Mouse (Mus musculus): ENCODE measurements at regions not wholly inside any gene's neighbourhood (a gene's known extent, or its start where the extent isn't known, plus 50 kb on each side); places are given as distances from the start of the nearest gene placed in this dataset.

GRCm38 (mm10) chr14:105589751-105590150 lies 306.9 kb downstream of the Spry2 start:
- TF ChIP-seq CTCF (conservative IDR thresholded peaks at IDR 0.05; ENCODE audit: low read length) (no peak), POU5F1 (IDR thresholded peaks at IDR 0.05; ENCODE audit: borderline replicate concordance, low read length) (no peak), NANOG (IDR thresholded peaks at IDR 0.05; ENCODE audit: borderline replicate concordance, low read length) (no peak)
- Histone ChIP-seq H3K36me3 (ENCODE audit: insufficient read depth, low read length) (no peaks in the 10 kb centered on the region), H3K4me1 (replicated peaks; ENCODE audit: low read depth, low read length) (no peaks in the 10 kb centered on the region), H3K27me3 (ENCODE audit: insufficient read depth, low read length) (peaks cover 2% of the 10 kb centered on the region; the same call in 1 of the 2 replicates), H3K4me3 (replicated peaks; ENCODE audit: low read length) (no peak overlapping the region), H3K9me3 (ENCODE audit: low read length) (no peaks in the 10 kb centered on the region)

- no peak overlapping the region for H3K4me3 ChIP-seq (replicated peaks; ENCODE audit: low read length)
- no peaks in the 10 kb centered on the region for H3K36me3 ChIP-seq (ENCODE audit: insufficient read depth, low read length)
- no peaks in the 10 kb centered on the region for H3K9me3 ChIP-seq (ENCODE audit: low read length)
- no peaks in the 10 kb centered on the region for H3K4me1 ChIP-seq (replicated peaks; ENCODE audit: low read depth, low read length)
- TF ChIP-seq POU5F1 (IDR thresholded peaks at IDR 0.05; ENCODE audit: borderline replicate concordance, low read length) (no peak), NANOG (IDR thresholded peaks at IDR 0.05; ENCODE audit: borderline replicate concordance, low read length) (no peak), CTCF (conservative IDR thresholded peaks at IDR 0.05; ENCODE audit: low read length) (no peak)
- H3K27me3 ChIP-seq (ENCODE audit: insufficient read depth, low read length), result peaks cover 2% of the 10 kb centered on the region; the same call in 1 of the 2 replicates
Measured at GRCm38 (mm10) chr14:105589261-105589660, 307.4 kb downstream of the Spry2 start.

- Histone ChIP-seq H3K9me3 (ENCODE audit: low read length) (no peaks in the 10 kb centered on the region), H3K4me3 (replicated peaks; ENCODE audit: low read length) (no peak overlapping the region), H3K27me3 (ENCODE audit: insufficient read depth, low read length) (peaks cover 2% of the 10 kb centered on the region; the same call in 1 of the 2 replicates), H3K4me1 (replicated peaks; ENCODE audit: low read depth, low read length) (no peaks in the 10 kb centered on the region), H3K36me3 (ENCODE audit: insufficient read depth, low read length) (no peaks in the 10 kb centered on the region)
- TF ChIP-seq POU5F1 (IDR thresholded peaks at IDR 0.05; ENCODE audit: borderline replicate concordance, low read length) (no peak), CTCF (conservative IDR thresholded peaks at IDR 0.05; ENCODE audit: low read length) (no peak), NANOG (IDR thresholded peaks at IDR 0.05; ENCODE audit: borderline replicate concordance, low read length) (no peak)
Measured at GRCm38 (mm10) chr14:105588391-105589163, 308.0 kb downstream of the Spry2 start.

GRCm38 (mm10) chr14:105588029-105588390 lies 308.6 kb downstream of the Spry2 start:
- Histone ChIP-seq H3K27me3 (ENCODE audit: insufficient read depth, low read length) (peaks cover 2% of the 10 kb centered on the region; the same call in 1 of the 2 replicates), H3K9me3 (ENCODE audit: low read length) (no peaks in the 10 kb centered on the region), H3K36me3 (ENCODE audit: insufficient read depth, low read length) (no peaks in the 10 kb centered on the region), H3K4me3 (replicated peaks; ENCODE audit: low read length) (no peak overlapping the region), H3K4me1 (replicated peaks; ENCODE audit: low read depth, low read length) (no peaks in the 10 kb centered on the region)
- TF ChIP-seq POU5F1 (IDR thresholded peaks at IDR 0.05; ENCODE audit: borderline replicate concordance, low read length) (no peak), CTCF (conservative IDR thresholded peaks at IDR 0.05; ENCODE audit: low read length) (no peak), NANOG (IDR thresholded peaks at IDR 0.05; ENCODE audit: borderline replicate concordance, low read length) (no peak)

- Histone ChIP-seq H3K4me3 (replicated peaks; ENCODE audit: low read length) (no peak overlapping the region), H3K9me3 (ENCODE audit: low read length) (no peaks in the 10 kb centered on the region), H3K27me3 (ENCODE audit: insufficient read depth, low read length) (no peaks in the 10 kb centered on the region; the same call in 1 of the 2 replicates), H3K4me1 (replicated peaks; ENCODE audit: low read depth, low read length) (no peaks in the 10 kb centered on the region), H3K36me3 (ENCODE audit: insufficient read depth, low read length) (no peaks in the 10 kb centered on the region)
- no peak for TF ChIP-seq NANOG (IDR thresholded peaks at IDR 0.05; ENCODE audit: borderline replicate concordance, low read length)
Measured at GRCm38 (mm10) chr14:105584632-105585031, 312.0 kb downstream of the Spry2 start.

- no peaks in the 10 kb centered on the region for H3K4me1 ChIP-seq (replicated peaks; ENCODE audit: low read depth, low read length)
- TF ChIP-seq POU5F1 (IDR thresholded peaks at IDR 0.05; ENCODE audit: borderline replicate concordance, low read length) (no peak), NANOG (IDR thresholded peaks at IDR 0.05; ENCODE audit: borderline replicate concordance, low read length) (no peak), CTCF (conservative IDR thresholded peaks at IDR 0.05; ENCODE audit: low read length) (no peak)
- no peaks in the 10 kb centered on the region for H3K9me3 ChIP-seq (ENCODE audit: low read length)
- H3K36me3 ChIP-seq (ENCODE audit: insufficient read depth, low read length), result no peaks in the 10 kb centered on the region
- no peaks in the 10 kb centered on the region for H3K27me3 ChIP-seq (ENCODE audit: insufficient read depth, low read length)
- H3K4me3 ChIP-seq (replicated peaks; ENCODE audit: low read length), result no peak overlapping the region
Measured at GRCm38 (mm10) chr14:105583497-105583896, 313.1 kb downstream of the Spry2 start.

- H3K9me3 ChIP-seq (ENCODE audit: low read length), result no peaks in the 10 kb centered on the region
- no peaks in the 10 kb centered on the region for H3K27me3 ChIP-seq (ENCODE audit: insufficient read depth, low read length)
- no peaks in the 10 kb centered on the region for H3K36me3 ChIP-seq (ENCODE audit: insufficient read depth, low read length)
- no peak overlapping the region for H3K4me3 ChIP-seq (replicated peaks; ENCODE audit: low read length)
- TF ChIP-seq POU5F1 (IDR thresholded peaks at IDR 0.05; ENCODE audit: borderline replicate concordance, low read length) (no peak), CTCF (conservative IDR thresholded peaks at IDR 0.05; ENCODE audit: low read length) (no peak), NANOG (IDR thresholded peaks at IDR 0.05; ENCODE audit: borderline replicate concordance, low read length) (no peak)
- H3K4me1 ChIP-seq (replicated peaks; ENCODE audit: low read depth, low read length), result no peaks in the 10 kb centered on the region
Measured at GRCm38 (mm10) chr14:105576266-105576665, 317.9 kb downstream of the Ndfip2 start.

GRCm38 (mm10) chr14:105572036-105572891 lies 313.9 kb downstream of the Ndfip2 start:
- no peaks in the 10 kb centered on the region for H3K9me3 ChIP-seq (ENCODE audit: low read length)
- no peak overlapping the region for H3K4me3 ChIP-seq (replicated peaks; ENCODE audit: low read length)
- no peaks in the 10 kb centered on the region for H3K4me1 ChIP-seq (replicated peaks; ENCODE audit: low read depth, low read length)
- no peaks in the 10 kb centered on the region for H3K27me3 ChIP-seq (ENCODE audit: insufficient read depth, low read length)
- TF ChIP-seq NANOG (IDR thresholded peaks at IDR 0.05; ENCODE audit: borderline replicate concordance, low read length) (no peak), CTCF (conservative IDR thresholded peaks at IDR 0.05; ENCODE audit: low read length) (no peak), POU5F1 (IDR thresholded peaks at IDR 0.05; ENCODE audit: borderline replicate concordance, low read length) (no peak)
- no peaks in the 10 kb centered on the region for H3K36me3 ChIP-seq (ENCODE audit: insufficient read depth, low read length)
